Mouse (Mus musculus): ENCODE measurements around the gene Tbl1xr1.

DNA sequence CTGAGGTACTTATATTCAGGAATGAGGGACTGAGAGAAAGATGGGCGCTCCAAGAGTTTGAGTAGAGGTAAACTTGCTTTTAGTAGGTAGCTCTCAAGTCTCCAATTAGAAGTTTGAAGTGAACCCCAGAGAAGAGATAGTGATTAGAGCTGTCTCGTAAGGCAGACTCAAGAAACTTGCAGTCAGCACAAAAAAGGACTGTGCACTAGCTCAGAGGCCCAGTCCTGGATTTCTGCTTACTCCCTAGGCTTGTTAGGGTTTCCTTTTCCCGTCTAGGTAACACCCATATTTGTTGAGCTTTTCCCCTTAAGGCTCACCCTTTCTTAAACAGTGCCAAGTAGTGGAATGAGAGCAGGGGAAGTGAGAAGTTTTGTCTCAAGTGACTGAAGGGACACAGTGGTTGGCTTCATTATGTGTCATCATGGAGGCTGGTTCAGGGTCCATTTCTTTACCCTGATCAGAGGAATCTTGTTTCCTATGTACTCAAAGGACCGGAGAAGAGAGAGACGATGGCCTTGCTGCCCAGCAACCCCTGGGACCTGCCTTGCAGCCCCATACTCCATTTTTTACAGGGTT is 49.9 kb downstream of the Tbl1xr1 start:
- TF ChIP-seq CTCF (IDR thresholded peaks at IDR 0.05) (no peak), POLR2A (IDR thresholded peaks at IDR 0.05; ENCODE audit: insufficient read depth, low read depth, low read length) (no peak), EP300 (IDR thresholded peaks at IDR 0.05; ENCODE audit: insufficient read depth, low read depth, low read length) (no peak)

Measured in heart, adult 2 months (tissue).